Mouse (Mus musculus) lung, adult 2 months (tissue): ENCODE data around the gene Cuedc1. TPM values are rescaled to one million over a fixed set of nuclear protein-coding genes. Genes with fewer than 3 reads are reported as not detected.
A peak's percentile ranks its signal among the peaks of the same experiment; 100 is the strongest.

Source experiments
- DNase-seq: peaks from one replicate; pipeline ENCODE4 v3.0.0; 2022
- H3K4me1 ChIP-seq: fragments of 200-500 bp; 2 replicates; pipeline ENCODE4 v1.6.1; 2011; ENCODE audit warnings: low read length; ENCODE audit not compliant: control insufficient read depth, insufficient read depth
- H3K4me3 ChIP-seq: fragments of 200-500 bp; replicated peaks from 2 replicates; pipeline ENCODE3; 2011; ENCODE audit warnings: low read depth, mild to moderate bottlenecking, control low read depth, low read length; ENCODE audit errors: extremely low read depth
- CTCF ChIP-seq: fragments of 200-500 bp; IDR thresholded peaks from 2 replicates; pipeline ENCODE4 v1.5.1; 2011; ENCODE audit warnings: mild to moderate bottlenecking, low read length, control low read depth; ENCODE audit not compliant: insufficient read depth
- POLR2A ChIP-seq: fragments of 200-500 bp; IDR thresholded peaks from 2 replicates; pipeline ENCODE4 v1.6.1; 2011; ENCODE audit warnings: low read depth, mild to moderate bottlenecking, control low read depth, low read length, borderline replicate concordance; ENCODE audit errors: extremely low read depth
- WGBS: fragments of 180-500 bp; shearing (Covaris S2); methylation state at CpG from one replicate; pipeline ENCODE4 v1.1.7; 2018; 5-methylcytosine and 5-hydroxymethylcytosine counted together
- polyA plus RNA-seq: library from polyadenylated mRNA; depleted of rRNA; stranded (reverse); fragments of >200 nt; gene quantifications from 2 replicates; pipeline ENCODE4 v1.2.3, GENCODE M21; 2012

The Cuedc1 gene
- polyA plus RNA-seq, 1 experiment = 42.9 TPM

GRCm38 (mm10) chr11:88156403-88156802 lies 58.5 kb downstream of the Cuedc1 start:
- WGBS = 22% methylated on average over 2 of the region's 2 CpGs
- no peak overlapping the region for H3K4me3 ChIP-seq
- peaks cover 40% of the 10 kb centered on the region for H3K4me1 ChIP-seq
- TF ChIP-seq POLR2A = no peak; the same call in 1 of the 2 replicates
- no peak for TF ChIP-seq CTCF
- DNase-seq = no peak

- WGBS = 39% methylated on average over 5 of the region's 5 CpGs
- no peak for TF ChIP-seq POLR2A
- no peak for TF ChIP-seq CTCF
- Histone ChIP-seq H3K4me3 (no peak overlapping the region), H3K4me1 (peaks cover 32% of the 10 kb centered on the region)
- DNase-seq = no peak
Observed at GRCm38 (mm10) chr11:88158842-88159246, 61.0 kb downstream of the Cuedc1 start.

- Histone ChIP-seq H3K4me1 (peaks cover 32% of the 10 kb centered on the region), H3K4me3 (no peak overlapping the region)
- 60% methylated on average over 11 of the region's 11 CpGs for WGBS
- DNase-seq = no peak
- TF ChIP-seq POLR2A (peak; percentile 35; the same call in 1 of the 2 replicates), CTCF (no peak)
Observed at GRCm38 (mm10) chr11:88159389-88159788, 61.5 kb downstream of the Cuedc1 start.

- no peak overlapping the region for H3K4me3 ChIP-seq
- DNase-seq = no peak
- WGBS = 44% methylated on average over 5 of the region's 5 CpGs
- peaks cover 40% of the 10 kb centered on the region for H3K4me1 ChIP-seq
- TF ChIP-seq CTCF (no peak), POLR2A (no peak)
Observed at GRCm38 (mm10) chr11:88160316-88160715, 62.5 kb downstream of the Cuedc1 start.

GRCm38 (mm10) chr11:88161051-88161581 lies 63.3 kb downstream of the Cuedc1 start:
- H3K4me1 ChIP-seq = peaks cover 38% of the 10 kb centered on the region
- H3K4me3 ChIP-seq = peak overlapping the region; percentile 55
- TF ChIP-seq POLR2A (0 out of 2 replicates have a peak, but pooled peaks have one; percentile 5), CTCF (no peak)
- DNase-seq = peak; percentile 63
- WGBS = 3% methylated on average over 18 of the region's 33 CpGs

GRCm38 (mm10) chr11:88161651-88162362 lies 63.9 kb downstream of the Cuedc1 start:
- TF ChIP-seq CTCF = peak; percentile 87
- 0 out of 2 replicates have a peak, but pooled peaks have one; percentile 1 for TF ChIP-seq POLR2A
- WGBS = under 1% methylated on average over 14 of the region's 15 CpGs
- Histone ChIP-seq H3K4me3 (peak overlapping the region; percentile 51), H3K4me1 (peaks cover 33% of the 10 kb centered on the region)
- DNase-seq = peak; percentile 86

- peaks cover 31% of the 10 kb centered on the region for H3K4me1 ChIP-seq
- 59% methylated on average over 4 of the region's 4 CpGs for WGBS
- H3K4me3 ChIP-seq = no peak overlapping the region
- TF ChIP-seq POLR2A (no peak), CTCF (no peak)
- DNase-seq = no peak
Observed at GRCm38 (mm10) chr11:88162740-88163139, 64.9 kb downstream of the Cuedc1 start.

- TF ChIP-seq CTCF (no peak), POLR2A (no peak)
- H3K4me3 ChIP-seq = no peak overlapping the region
- peaks cover 26% of the 10 kb centered on the region for H3K4me1 ChIP-seq
- DNase-seq = no peak
- 69% methylated on average over 7 of the region's 7 CpGs for WGBS
Observed at GRCm38 (mm10) chr11:88164213-88164723, 66.4 kb downstream of the Cuedc1 start.

- Histone ChIP-seq H3K4me1 (peaks cover 21% of the 10 kb centered on the region), H3K4me3 (no peak overlapping the region)
- WGBS = 10% methylated on average over 15 of the region's 15 CpGs
- TF ChIP-seq CTCF (no peak), POLR2A (no peak)
- peak; percentile 59 for DNase-seq
Observed at GRCm38 (mm10) chr11:88164801-88165377, 67.0 kb downstream of the Cuedc1 start.
